Mouse (Mus musculus): ENCODE measurements around the gene Lpar2.

DNA sequence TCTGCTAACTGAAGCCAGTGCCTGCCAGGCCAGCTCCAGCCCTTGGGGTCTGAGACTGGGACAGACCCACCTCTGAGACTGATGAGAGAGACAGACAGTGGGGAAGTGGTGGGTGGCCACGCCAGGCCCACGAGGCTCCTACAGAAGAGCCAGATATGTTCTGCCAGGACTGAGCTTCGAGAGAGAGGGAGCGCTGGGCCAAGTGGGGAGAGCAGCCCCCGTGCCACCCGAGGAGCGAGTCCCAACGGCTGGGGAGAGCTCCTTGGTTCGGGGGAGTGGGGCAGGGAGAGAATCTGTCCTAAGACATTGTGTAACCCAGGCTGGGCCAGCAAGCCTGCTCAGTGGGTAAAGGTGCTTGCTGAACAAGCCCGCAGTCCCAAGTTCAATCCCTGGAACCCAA lies 54.7 kb downstream of the Lpar2 start:
- no peak for TF ChIP-seq POLR2A (IDR thresholded peaks at IDR 0.05; ENCODE audit: low read depth, low read length)
- no peak for TF ChIP-seq TCF12 (IDR thresholded peaks at IDR 0.05; ENCODE audit: low read depth, low read length)
- TF ChIP-seq CTCF (conservative IDR thresholded peaks at IDR 0.05 in 1 of 2, IDR thresholded peaks at IDR 0.05 in 1 of 2; ENCODE audit: low read depth in 2 of 2, low read length in 2 of 2), result no peak
- TF ChIP-seq CHD1 (IDR thresholded peaks at IDR 0.05; ENCODE audit: low read depth, low read length), result no peak
- TF ChIP-seq RCOR1 (conservative IDR thresholded peaks at IDR 0.05; ENCODE audit: low read depth, low read length), result no peak
- no peak for TF ChIP-seq ZC3H11A (IDR thresholded peaks at IDR 0.05; ENCODE audit: low read depth, low read length)
- TF ChIP-seq EP300 (IDR thresholded peaks at IDR 0.05; ENCODE audit: low read length), result no peak
- TF ChIP-seq NELFE (IDR thresholded peaks at IDR 0.05; ENCODE audit: low read depth, low read length), result no peak
- no peak for TF ChIP-seq MAFK (IDR thresholded peaks at IDR 0.05; ENCODE audit: insufficient replicate concordance, low read length)
